Mouse (Mus musculus): ENCODE results near the gene Pdhb.
A peak's percentile ranks its signal among the peaks of the same experiment; 100 is the strongest.
"Not testable (repeated sequence)": the region's sequence is repeated elsewhere in the genome, so short reads cannot be mapped to it uniquely, and the experiment has no call there.

Pdhb gene

GRCm38 (mm10) chr14:8127971-8128370, 44.9 kb downstream of the Pdhb start:
- no peak for DNase-seq

- no peak for DNase-seq
Observed at GRCm38 (mm10) chr14:8124046-8124881, 48.6 kb downstream of the Pdhb start.

- DNase-seq: not testable (repeated sequence)
Observed at GRCm38 (mm10) chr14:8123611-8124010, 49.2 kb downstream of the Pdhb start.

- DNase-seq: peak; percentile 34
Observed at GRCm38 (mm10) chr14:8123141-8123540, 49.7 kb downstream of the Pdhb start.

- no peak for DNase-seq
Observed at GRCm38 (mm10) chr14:8119904-8120303, 52.9 kb downstream of the Pdhb start.

- DNase-seq: no peak
Observed at GRCm38 (mm10) chr14:8119454-8119853, 53.4 kb downstream of the Pdhb start.

GRCm38 (mm10) chr14:8117371-8117770, 55.5 kb downstream of the Pdhb start:
- no peak for DNase-seq

Measured in layer of hippocampus, adult 9-11 months (tissue).